Mouse (Mus musculus) v-Abl transformed pro-B cells (cell line): ENCODE results near the gene Zfp113.

Experiments
- in situ Hi-C, 2 experiments: fragments of 400-800 bp; cut with MboI; formaldehyde crosslinking; loops; one replicate each; pipeline ENCODE4 v1.15.1; 2025; ENCODE audit not compliant: unreplicated experiment in 2 of 2

Gene Zfp113

DNA sequence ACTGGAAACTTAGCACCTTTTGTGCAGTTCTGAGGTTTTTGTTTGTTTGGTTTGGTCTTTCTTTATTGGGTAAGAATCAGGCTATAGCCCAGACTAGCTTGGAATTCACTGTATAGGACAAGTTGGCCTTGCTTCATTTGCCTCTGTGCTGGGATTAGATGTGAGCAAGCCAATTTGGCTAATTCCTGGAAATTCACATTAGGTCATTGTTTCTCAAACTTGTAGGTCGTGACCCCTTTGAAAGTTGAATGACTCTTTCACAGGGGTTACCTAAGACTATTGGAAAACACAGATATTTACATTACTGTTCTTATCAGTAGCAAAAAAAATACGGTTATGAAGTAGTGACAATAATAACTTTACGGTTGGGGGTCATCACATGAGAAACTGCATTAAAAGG, 1.2 kb downstream of the Zfp113 start:
- in situ Hi-C loops = loop anchor here in 1 of 2 experiments (5.0 to 25.0 kb wide), 3 partner anchors 67 to 1992 kb away; partner anchors contain the start of genes Ints1, Mafk, Orai2 and Zkscan1

DNA sequence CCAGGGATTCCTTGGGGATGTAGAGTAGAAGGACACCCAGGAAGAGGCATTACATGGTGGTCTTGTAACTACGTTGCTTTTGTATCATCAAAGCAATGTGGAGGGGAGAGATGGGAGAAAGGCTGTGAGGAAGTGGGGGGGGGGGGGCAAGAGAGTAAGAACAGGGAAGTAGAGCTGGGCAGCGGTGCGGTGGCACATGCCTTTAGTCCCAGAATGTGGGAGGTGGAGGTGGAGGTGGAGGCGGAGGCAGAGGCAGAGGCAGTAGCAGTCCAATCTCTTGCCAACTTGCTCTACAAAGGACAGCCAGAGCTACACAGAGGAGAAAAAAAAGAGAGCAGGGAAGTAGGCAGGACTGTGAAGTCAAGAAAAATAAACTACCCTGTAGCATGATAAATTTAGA, 17.0 kb downstream of the Zfp113 start:
- in situ Hi-C loops = loop anchor here (5.0 to 25.0 kb wide), 4 partner anchors 251 to 654 kb away; partner anchors contain the start of gene Zan (in 1 of the 2)

DNA sequence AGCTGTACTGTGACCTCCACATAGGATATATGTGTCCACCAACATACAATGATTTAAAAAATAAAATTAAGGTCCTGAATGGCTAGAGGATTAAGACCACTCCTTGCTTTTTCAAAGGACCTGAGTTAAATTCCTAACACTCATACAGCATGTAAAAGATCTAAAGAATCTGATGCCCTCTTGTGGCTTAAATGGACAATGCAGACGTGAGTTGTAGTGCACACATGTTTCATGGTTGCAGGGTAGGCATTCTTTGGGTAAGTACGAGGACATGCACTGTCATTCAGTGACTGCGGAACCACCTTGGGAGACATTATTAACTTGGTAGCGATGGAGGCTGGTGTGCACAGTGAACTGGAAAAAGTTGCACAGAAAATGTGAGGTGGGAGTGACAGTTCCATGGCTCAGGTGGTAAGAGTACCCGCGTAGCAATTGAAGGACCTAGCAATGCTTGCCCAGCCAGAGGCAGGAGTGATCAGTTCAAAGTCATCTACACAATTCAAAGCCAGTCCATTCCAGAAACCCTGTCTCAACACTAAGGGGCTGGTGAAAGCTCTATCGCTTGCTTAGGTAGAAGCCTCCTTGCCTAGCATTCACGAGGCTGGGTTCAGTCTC, 17.5 kb downstream of the Zfp113 start:
- in situ Hi-C loops = loop anchor here (5.0 to 25.0 kb wide), 4 partner anchors 251 to 653 kb away; partner anchors contain the start of gene Zan (in 1 of the 2)

DNA sequence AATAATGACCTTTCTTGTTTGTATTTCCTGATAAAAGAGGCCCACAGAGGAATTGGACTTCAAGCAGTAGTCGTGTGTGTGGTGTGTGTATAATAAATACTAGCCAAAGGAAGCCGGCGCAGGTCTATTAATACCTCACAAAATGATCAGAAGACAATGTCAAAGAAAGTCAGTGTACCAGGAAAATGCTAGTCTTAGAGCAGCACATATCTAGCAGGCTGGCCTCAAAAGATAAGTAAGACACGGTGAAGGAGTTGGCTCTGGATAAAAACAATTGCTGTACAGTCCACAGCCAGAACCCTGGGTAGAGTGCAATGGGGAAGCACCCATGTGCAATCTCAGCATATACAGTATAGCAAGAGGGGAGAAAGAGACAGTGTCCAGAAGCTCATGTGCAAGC, 18.3 kb downstream of the Zfp113 start:
- in situ Hi-C loops = loop anchor here (5.0 to 25.0 kb wide), 4 partner anchors 250 to 652 kb away; partner anchors contain the start of gene Zan (in 1 of the 2)

DNA sequence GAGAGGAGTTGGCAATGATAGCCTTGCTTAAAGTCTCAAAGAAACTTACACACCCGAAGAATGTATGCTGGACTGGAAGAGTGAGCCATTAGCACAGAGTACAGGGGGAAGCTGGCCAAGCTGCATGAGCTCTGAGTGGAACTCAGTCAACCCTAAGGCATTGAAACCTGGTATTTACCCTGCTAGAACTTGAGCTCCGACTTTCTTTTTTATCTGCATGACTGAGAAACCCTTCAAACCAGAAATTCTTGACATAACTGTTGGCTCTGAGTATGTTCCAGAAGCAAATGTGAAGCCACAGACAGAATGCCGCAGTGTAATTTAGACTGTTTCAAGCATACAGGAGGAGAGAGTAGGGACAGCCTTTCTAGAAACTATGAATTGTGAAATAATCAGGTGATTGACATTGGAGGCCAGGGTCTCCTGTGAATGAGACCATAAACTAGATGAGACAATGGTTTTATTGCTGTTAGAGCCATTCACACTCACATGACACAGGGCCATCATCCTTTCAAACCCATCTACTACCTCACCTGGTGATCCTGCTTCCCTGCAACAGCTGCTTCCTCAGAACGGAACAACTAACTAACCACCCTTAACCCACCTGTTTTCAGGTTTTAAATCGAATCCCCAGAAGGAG, 23.0 kb downstream of the Zfp113 start:
- in situ Hi-C loops = loop anchor here (10.0 to 25.0 kb wide), 2 partner anchors 645 to 648 kb away; partner anchors contain the start of gene Zan (in 1 of the 2)

DNA sequence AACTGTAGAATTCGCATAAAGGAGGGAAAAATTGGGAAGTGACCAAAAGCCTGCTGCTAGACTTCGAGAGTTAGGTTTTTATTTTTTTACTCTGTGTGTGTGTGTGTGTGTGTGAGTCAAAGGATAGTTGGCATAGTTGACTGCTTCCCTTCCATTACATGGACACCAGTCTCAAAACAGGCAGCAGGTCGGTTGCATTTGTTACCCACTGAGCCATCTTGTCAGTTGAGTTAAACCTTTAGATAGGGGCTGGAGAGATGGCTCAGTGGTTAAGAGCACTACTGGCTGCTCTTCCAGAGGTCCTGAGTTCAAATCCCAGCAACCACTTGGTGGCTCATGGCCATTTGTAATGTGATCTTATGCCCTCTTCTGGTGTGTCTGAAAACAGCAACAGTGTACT, 37.5 kb downstream of the Zfp113 start:
- in situ Hi-C loops = loop anchor here in 1 of 2 experiments (10.0 kb wide), 1 partner anchor 323 kb away; no protein-coding TSS in a partner anchor

DNA sequence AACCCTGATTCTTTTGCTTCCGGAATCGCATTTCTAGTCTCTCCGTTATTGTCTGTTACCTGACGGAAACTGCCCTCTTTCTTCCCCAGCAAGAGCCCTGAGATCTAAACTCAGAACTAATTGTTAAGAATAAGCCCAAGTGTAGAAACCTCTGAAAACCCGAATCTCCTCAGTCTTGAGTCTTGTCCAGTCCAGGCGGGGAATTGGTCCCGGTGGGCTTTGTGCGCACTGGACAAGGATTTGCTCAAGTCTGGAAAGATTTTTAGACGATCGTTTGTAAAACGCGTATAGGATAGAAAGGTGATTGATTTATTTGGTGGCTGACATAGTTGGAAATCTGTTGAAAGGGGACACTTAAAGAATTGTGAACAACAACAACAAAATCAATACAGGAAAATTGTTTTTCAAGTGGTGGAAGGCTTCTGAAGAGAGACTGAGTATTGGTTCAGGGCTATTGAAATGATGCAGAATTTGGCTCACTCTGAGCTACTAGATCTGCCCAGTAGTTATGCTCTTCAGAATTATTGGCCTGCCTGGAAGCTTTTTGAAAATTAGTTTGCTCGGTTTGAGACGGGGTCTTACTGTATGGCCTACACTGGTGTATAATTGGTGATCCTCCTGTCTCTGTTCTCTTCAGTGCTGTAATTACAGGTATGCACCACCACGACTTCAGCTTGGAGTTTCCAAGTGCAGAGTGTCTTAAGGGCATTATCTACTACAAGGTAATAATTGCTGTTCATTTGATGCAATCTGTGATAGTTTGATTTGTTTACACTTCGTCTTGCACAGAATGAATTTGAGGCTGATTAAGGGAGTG, 38.1 kb downstream of the Zfp113 start:
- in situ Hi-C loops = loop anchor here in 1 of 2 experiments (10.0 kb wide), 1 partner anchor 323 kb away; no protein-coding TSS in a partner anchor

DNA sequence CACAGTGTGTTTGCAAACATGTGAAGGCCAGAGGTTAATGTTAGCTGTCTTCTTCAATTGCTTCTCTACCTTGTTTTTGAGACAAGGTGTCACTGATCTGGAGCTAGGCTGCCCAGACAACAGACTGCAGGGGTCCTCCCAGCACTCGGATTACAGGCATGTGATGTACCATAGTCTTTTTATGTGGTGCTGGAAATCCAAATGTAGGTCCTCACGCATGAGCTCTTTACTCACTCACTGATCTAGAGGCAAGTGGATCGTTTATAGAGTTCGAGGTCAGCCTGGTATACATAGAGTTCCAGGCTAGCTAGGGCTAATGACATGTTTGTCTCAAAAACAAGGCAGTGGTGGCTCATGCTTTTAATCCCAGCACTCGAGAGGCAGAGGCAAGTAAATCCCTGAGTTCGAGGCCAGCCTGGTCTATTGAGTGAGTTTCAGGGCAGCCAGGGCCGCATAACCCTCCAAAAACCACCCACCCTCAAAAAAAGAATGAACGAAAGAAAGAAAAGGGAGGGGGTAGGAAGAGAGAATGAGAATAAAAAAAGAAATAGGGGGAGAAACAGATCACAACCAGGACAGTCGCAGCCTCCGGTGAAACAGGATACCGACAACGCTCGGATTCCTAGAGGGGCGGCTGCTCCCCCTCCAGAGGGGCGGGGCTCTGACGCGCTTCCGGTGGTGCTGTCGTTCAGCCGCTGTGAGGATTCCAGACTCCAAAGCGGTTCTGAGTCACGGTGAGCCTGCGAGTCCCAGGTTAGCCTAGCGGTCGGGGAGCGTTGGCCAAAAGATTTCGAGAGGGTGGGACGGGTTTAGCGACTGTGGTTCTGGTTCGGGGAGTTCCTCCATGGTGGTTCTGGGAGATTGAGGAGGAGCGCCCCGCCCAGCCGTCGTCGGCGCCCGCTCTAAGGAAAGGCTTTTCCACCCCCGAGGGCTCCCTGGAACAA, 39.0 kb downstream of the Zfp113 start, which contains the start of gene Zscan21:
TSS of gene Zscan21 (plus strand) at position 649 of the 944 bp plus-strand sequence.
- in situ Hi-C loops = loop anchor here in 1 of 2 experiments (10.0 kb wide), 1 partner anchor 322 kb away; no protein-coding TSS in a partner anchor

DNA sequence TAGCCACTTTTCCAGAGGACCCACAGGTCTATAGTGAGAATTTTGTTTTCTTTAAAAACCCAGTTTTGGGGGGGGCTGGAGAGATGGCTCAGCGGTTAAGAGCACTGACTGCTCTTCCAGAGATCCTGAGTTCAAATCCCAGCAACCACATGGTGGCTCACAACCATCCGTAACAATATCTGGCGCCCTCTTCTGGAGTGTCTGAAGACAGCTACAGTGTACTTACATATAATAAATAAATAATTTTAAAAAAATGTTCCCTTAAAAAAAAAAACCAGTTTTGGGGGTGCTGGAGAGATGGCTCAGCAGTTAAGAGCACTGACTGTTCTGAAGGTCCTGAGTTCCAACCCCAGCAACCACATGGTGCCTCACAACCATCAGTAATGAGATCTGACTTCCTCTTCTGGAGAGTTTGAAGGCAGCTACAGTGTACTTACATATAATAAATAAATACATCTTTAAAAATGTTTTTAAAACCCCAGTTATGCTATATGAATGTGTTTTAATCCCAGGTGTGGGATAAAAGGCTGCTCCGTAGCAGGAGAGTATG, 45.6 kb downstream of the Zfp113 start:
- in situ Hi-C loops = loop anchor here in 1 of 2 experiments (10.0 kb wide), 1 partner anchor 315 kb away; no protein-coding TSS in a partner anchor

DNA sequence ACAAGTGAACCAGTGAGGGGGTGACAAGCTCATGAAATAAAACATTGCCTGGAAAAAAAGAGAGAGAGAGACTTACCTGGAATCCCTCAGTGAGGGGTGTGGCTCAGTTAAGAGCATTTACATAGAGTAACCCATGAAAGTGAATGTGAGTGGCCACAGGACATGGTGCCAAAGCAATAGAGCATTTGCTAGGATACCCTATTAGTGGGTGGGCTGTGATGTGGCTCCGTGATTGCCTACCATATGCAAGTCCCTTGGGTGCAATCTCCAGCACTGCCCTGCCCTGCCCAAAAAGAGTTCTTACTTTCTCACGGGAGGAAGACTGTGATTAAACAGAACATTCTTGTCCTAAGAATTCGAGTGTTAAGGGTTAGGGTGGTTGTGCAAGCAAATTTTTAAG, 48.4 kb downstream of the Zfp113 start:
- in situ Hi-C loops = no loop called here

DNA sequence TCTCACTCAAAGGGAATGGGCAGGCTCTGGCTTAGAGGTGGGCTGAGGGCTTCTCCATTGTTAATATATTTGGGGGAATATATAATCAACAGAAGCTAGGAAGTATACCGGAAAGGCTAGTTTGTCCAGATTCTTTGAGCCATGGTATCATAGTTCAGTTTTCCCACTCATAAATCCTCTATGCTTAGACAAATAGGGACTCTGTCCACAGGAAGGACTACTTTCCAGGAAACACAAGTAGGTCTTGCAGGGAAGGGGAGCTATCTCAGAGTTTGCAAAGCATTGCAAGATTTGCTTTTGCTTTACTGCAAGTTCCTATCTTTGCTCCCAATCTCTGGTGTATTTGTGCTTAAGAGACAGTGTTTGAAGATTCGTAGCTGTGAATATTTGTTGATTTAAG, 50.6 kb downstream of the Zfp113 start:
- in situ Hi-C loops = no loop called here

DNA sequence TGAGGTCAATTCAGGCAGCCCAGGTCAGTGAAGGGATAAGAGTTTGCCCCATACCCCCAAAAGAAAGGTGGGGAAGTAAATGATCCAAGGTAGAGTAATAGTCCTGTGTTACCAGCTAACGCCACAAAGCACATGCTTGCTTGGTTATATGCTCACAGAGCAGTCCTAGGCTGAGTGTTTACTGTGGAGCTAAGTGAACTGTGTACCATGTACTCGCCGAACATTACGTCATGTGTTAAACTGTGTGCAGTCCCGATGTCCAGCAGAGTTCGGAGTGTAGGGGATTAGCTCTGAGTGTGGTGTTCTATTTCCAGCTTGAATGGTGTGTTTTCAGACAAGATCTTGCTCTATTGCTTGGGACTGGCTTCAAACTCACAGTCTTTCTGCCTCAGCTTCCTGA, 61.1 kb downstream of the Zfp113 start:
- in situ Hi-C loops = loop anchor here in 1 of 2 experiments (25.0 kb wide), 2 partner anchors 282 to 343 kb away; partner anchors contain the start of gene Zfp157

DNA sequence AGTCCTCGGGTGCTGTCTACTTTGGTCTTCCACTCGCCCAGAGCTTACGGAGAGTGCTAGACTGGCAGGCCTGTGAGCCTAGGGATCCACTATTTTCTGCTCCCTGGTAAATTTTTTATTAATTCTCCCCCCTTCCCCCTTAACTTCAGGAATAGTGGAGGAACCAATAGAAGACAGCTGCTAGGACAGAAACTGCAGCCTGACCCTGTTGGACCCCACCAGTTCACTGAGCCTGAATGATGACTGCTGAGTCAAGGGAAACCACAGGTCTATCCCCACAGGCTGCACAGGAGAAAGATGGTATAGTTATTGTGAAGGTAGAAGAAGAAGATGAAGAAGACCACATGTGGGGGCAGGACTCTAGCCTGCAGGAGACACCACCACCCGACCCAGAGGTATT, 62.8 kb downstream of the Zfp113 start:
- in situ Hi-C loops = loop anchor here in 1 of 2 experiments (25.0 kb wide), 2 partner anchors 280 to 345 kb away; partner anchors contain the start of gene Zfp157

DNA sequence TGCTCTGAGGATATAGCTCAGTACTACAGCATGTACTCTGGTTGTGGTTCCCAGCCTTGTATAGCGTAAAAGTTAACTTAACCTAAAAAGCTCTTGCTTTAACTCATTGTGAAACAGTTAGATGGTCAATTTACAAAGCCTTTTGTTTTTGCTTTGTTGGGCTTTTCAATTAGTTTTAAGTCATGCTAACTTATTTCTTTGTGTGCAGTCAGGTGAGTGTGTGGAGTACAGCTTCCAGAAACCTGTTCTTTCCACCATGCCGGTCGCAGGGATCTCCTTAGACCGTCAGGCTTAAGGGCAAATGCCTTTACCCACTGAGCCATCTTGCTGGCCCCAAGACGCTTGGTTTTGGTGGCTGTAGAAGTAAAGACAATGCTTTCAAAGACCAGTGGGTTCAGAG, 64.8 kb downstream of the Zfp113 start:
- in situ Hi-C loops = loop anchor here in 1 of 2 experiments (25.0 kb wide), 2 partner anchors 278 to 347 kb away; partner anchors contain the start of gene Zfp157

DNA sequence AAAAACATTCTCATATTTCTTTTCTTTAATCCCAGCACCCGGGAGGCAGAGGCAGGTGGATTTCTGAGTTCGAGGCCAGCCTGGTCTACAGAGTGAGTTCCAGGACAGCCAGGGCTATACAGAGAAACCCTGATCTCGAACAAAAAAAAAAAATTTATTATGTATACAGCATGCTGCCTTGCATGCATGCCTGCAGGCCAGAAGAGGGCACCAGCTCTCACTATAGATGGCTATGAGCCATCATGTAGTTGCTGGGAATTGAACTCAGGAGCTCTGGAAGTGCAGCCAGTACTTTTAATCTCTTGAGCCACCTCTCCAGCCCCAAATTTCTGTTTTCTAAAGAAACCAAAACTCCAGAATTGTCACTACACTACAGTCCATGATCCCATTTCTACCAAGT, 65.3 kb downstream of the Zfp113 start:
- in situ Hi-C loops = loop anchor here in 1 of 2 experiments (25.0 kb wide), 2 partner anchors 278 to 347 kb away; partner anchors contain the start of gene Zfp157
